Mouse (Mus musculus) gastrocnemius, postnatal 25 days (tissue): ENCODE results near the gene Elf1. TPM values are rescaled to one million over a fixed set of nuclear protein-coding genes. Genes with fewer than 3 reads are reported as not detected.

Source experiments
- DNase-seq: peaks from one replicate; pipeline ENCODE4 v3.0.0; 2022
- total RNA-seq, 2 experiments: library from RNA; stranded (reverse); gene quantifications; 1 replicate in 1 of 2; 2 replicates in 1 of 2; pipeline ENCODE4 v1.2.3; 2021

Elf1 gene
- total RNA-seq, 2 experiments from 2014 or later: 4.7 to 5.5 TPM

GRCm38 (mm10) chr14:79573482-79574191 is 92.6 kb downstream of the Elf1 start:
- no peak for DNase-seq

DNA sequence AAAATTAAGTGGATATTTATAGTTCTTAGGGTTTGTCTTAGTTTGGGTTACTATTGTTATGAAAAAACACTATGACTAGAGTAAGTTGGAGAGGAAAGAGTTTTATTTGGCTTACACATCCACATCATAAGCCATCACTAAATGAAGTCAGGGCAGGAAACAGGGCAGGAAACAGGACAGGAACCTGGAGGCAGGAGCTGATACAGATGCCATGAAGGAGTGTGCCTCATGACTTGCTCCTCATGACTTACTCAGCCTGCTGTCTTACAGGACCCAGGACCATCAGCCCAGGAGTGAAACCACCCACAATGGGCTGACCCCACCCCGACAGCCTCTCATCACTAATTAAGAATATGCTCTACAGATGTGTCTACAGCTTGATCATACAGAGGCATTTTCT is 93.4 kb downstream of the Elf1 start:
- no peak for DNase-seq

- no peak for DNase-seq
Observed at GRCm38 (mm10) chr14:79583526-79584245, 102.7 kb downstream of the Elf1 start.

DNA sequence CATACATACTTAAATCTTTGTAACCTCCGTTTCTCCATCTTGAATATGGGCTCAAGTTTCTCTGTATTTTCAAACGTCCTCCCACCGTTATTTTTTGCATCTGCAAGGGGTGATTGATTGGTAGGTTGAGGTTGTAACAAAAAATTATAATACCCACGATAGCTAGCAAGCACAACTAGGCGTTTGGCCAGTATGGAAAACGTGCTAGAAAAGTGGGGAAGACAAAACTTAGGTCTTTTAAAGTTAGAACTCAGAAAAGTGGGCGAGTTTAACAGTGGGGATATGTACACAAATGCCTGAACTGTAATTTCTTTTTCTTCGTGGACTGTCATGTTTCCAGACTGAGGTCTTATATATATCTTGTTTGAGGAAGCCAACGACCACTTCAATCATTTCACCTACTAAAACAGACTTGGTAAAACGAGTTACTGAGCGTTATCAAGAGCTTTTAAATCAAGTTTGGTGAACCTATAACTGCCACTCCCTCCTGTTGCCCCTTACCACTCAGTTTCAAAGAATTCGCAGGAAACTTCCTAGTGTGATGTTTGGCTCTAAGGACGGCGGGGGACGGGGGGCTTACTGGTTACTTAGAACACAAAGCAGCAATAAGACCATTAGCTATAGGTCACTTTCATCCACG is 105.6 kb downstream of the Elf1 start:
- no peak for DNase-seq

- DNase-seq: peak; percentile 95
Observed at GRCm38 (mm10) chr14:79587139-79587851, 106.3 kb downstream of the Elf1 start, which contains the start of gene Sugt1. TSS of gene Sugt1 (plus strand) at chr14:79587691.

GRCm38 (mm10) chr14:79587852-79588229 is 106.8 kb downstream of the Elf1 start:
- DNase-seq: no peak

DNA sequence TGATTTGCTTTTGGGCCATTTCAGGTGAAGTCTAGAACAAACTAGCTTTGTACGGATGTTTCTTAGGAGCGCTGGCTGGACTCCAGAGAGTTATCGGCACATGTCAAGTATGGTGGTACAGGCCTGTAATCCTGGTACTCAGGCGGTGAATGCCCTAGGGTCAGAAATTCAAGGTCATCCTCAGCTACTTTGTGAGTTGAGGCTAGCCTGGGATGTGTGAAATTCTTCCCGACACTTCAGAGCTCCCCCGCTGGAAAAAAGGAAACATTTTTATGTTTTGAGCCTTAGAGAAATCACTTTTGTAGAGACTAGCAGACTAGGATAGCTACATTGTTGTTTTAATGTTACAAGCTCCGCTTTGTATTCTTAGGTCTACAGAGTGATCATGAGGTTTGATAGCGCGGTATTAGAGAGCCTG is 107.5 kb downstream of the Elf1 start:
- DNase-seq: no peak

DNA sequence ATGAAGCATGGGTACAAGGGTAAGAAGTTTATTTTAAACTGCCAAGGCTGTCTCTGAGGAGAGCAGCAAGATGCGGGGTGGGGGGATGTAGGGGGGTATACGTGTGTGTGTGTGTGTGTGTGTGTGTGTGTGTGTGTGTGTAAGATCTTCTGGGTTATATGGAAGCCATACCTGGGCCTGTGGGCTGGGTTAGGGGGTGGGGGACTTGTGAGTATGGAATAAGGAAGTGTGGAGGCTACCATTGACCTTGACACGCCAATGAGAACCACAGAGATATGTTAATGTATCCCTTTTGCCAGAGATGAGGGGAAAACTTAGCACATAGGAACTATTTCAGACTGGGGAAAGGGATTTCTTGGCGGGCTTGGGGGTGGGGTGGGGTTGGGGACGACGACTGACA is 108.4 kb downstream of the Elf1 start:
- DNase-seq: no peak

DNA sequence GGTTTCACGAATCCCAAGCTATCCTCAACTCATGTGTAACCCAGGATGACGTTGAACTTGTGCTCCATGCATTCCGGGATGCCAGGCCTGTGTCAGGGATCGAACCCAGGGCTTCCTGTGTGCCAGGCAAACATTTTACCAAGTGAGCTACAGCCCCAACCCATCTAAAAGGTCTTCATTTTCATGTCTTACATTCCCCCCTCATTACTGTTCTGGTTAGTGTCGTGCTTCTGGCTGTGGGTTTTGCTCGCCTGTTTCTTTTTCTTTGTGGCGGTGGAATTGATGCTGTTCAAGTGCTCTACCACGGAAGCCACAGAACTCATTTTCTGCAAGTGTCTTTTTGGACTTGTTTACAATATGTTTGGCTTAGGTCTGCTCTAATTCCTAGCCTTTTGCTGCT is 109.9 kb downstream of the Elf1 start:
- no peak for DNase-seq

DNA sequence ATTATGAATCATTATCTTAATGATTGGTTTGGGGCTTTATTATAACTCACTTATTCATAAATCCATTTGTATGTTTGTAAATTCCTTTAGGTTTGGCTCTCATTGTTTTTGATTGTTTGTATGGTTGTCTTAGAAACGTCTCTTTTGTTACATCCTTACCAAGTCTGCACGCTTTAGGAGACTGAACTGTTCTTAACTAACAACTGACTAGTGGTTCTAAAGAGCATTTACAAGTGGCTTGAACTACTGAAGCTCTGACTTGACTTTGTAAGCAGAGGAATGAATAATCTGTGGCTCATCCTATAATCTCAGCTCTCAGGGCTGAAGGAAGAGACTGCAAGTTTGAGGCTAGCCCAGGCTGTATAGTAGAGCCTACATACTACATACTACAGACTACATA is 110.6 kb downstream of the Elf1 start:
- DNase-seq: no peak

DNA sequence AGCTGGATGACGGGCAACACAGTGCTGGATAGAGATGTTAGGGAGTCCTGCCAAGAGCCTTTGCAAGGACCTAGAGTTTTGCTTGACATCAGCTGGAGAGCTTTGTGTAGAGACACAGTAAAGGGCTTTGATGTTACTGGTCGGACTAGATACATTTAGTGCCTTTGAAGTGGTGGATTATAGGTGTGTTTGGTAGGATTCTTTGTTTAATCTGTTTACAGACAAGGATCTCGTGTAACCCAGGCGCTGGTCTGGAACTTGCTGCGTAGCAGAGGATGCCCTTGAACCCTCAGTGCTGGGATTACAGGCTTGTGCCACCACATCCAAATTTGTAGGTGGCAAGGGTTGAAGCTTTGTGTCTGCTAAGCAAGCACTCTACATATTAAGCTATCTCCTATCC is 113.1 kb downstream of the Elf1 start:
- no peak for DNase-seq

DNA sequence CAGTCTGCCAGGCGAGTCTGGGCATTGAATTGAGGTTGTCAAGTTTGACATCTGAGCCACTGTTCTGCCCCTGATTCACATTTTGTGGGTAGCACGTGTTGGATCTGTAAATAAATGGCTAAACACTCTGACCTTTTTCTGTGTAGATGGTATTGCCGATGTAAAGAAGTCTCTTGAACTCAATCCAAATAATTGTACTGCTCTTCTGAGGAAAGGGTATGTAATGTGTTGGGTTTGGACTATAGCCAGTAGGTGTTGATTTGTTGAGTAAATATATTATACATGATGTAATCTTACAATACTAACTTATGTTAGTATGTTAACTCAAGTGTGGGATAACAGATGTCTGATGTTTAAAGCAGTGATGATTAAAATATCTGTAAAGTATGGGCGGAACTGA is 115.6 kb downstream of the Elf1 start:
- DNase-seq: no peak

GRCm38 (mm10) chr14:79605881-79606280 is 124.9 kb downstream of the Elf1 start:
- DNase-seq: no peak

DNA sequence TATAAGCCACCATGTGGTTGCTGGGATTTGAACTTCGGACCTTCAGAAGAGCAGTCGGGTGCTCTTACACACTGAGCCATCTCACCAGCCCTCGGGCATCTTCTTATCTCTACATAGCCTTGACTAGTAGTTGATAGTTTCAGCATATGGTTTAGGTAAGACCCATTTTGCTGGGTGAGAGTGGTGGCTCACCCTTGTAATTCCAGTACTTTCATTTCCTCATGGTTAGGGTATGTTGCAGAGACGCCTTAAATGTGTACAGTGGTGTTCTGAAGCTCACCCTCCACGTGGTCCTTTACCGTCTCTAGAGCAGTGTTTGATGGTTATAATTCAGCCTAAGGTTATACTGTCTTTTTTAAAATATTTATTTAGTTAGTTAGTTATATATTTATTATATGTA is 125.4 kb downstream of the Elf1 start:
- no peak for DNase-seq

DNA sequence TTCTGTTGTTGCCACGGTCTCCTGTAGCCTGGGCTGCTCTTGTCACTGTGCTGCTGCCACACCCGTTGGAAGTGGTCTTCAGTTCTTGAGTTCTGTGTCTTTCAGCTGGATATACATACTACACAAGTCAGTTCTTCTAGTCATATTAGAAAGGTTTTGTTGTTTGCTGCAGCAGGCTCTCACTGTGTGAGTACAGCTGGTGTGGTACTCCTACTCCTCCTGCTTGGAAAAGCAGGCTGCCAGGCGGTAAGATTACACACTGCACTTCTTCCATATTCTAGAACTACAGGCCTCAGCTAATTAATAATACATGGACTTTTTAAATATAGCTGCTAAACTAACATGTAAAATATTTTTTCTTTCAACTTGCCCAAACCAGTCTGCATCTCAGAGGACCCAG is 125.9 kb downstream of the Elf1 start:
- no peak for DNase-seq

DNA sequence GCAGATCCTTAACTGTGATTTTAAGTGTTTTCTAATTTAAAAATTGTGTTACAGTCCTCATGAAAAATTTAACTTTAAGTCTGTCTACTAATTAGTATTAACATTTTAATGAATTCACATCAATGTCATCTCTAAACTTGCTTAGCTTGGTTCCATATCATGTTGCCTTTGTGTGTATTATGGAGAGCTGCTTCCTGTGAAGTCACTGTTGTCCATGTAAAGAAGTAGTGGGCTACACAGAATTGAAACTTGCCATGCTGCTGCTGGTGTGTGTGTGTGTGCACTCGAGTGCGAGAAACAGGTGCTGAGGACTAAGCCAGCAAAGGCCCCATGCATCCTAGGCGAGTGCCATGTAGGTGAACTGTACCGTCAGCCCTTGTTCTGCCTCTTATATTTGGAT is 126.4 kb downstream of the Elf1 start:
- DNase-seq: no peak

GRCm38 (mm10) chr14:79608286-79608685 is 127.3 kb downstream of the Elf1 start:
- no peak for DNase-seq

GRCm38 (mm10) chr14:79617121-79617828 is 136.3 kb downstream of the Elf1 start:
- no peak for DNase-seq

DNA sequence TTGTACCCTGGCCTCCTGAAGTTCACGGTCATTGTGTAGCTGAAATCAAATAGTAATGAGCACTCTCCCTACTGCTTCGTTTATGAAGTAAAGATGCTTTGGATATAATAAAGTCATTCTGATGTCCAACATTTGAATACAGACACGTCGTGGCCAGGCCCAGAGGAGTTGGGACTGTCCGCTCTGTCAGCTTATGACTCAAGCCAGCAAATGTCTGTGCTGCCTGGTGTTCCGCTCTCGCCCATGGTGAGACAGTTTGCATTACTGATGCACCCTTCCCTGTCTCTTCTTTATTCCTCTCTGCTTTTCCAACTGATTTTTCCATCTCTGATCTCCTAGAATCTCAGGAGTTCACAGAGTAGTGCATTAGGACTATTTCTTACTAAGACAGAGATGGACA is 138.8 kb downstream of the Elf1 start:
- no peak for DNase-seq

DNA sequence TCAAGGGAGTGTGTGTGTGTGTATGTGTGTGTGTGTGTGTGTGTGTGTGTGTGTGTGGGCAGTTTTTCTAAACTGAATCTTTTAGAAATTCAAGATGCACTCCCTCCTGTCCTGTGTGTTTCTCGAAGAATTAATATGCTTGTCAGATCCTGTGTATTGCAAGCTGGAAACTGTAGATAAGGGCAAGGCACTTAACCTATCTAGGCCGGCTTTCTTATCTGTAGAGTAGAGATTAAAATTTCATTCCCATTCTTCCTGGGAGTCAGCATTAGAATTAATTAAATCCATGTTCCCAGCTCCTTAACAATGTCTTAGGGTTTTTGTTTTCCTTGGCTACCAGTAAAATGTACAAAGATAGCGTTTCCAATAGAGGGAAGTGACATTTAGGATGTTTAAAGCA is 140.1 kb downstream of the Elf1 start:
- DNase-seq: no peak
